Mouse (Mus musculus): ENCODE results near the gene Cd8b1. TPM values are rescaled to one million over a fixed set of nuclear protein-coding genes. Genes with fewer than 3 reads are reported as not detected.

The Cd8b1 gene
- total RNA-seq, 1 experiment from 2014 or later, result not detected

- no peak for ATAC-seq (replicated peaks in 1 of 2; ENCODE audit: insufficient read depth in 1 of 2, low FRiP score in 2 of 2, low TSS enrichment in 1 of 2, low read depth in 1 of 2, poor library complexity in 2 of 2, severe bottlenecking in 2 of 2)
Measured at GRCm38 (mm10) chr6:71374311-71374829, 51.8 kb downstream of the Cd8b1 start.

GRCm38 (mm10) chr6:71374921-71375320 is 52.3 kb downstream of the Cd8b1 start:
- no peak for ATAC-seq (replicated peaks in 1 of 2; ENCODE audit: insufficient read depth in 1 of 2, low FRiP score in 2 of 2, low TSS enrichment in 1 of 2, low read depth in 1 of 2, poor library complexity in 2 of 2, severe bottlenecking in 2 of 2)

GRCm38 (mm10) chr6:71376711-71377110 is 54.1 kb downstream of the Cd8b1 start:
- no peak for ATAC-seq (replicated peaks in 1 of 2; ENCODE audit: insufficient read depth in 1 of 2, low FRiP score in 2 of 2, low TSS enrichment in 1 of 2, low read depth in 1 of 2, poor library complexity in 2 of 2, severe bottlenecking in 2 of 2)

GRCm38 (mm10) chr6:71381654-71382053 is 59.1 kb downstream of the Cd8b1 start:
- no peak for ATAC-seq (replicated peaks in 1 of 2; ENCODE audit: insufficient read depth in 1 of 2, low FRiP score in 2 of 2, low TSS enrichment in 1 of 2, low read depth in 1 of 2, poor library complexity in 2 of 2, severe bottlenecking in 2 of 2)

Other genes with a start within 250 kb of the Cd8b1 start
- 3.3 and 5.4 TPM in 2 replicates for gene Thnsl2, start 178.3 kb upstream of the Cd8b1 start, total RNA-seq (2017)
- gene Fabp1, start 123.0 kb upstream of the Cd8b1 start, total RNA-seq (2017), result not detected in 2 replicates
- gene Krcc1, start 51.1 kb upstream of the Cd8b1 start, total RNA-seq (2017), result 121 and 140 TPM in 2 replicates
- gene Smyd1, start 555 bp upstream of the Cd8b1 start, total RNA-seq (2017), result not detected in 2 replicates
- gene Cd8a, start 50.6 kb downstream of the Cd8b1 start, total RNA-seq (2017), result not detected in 2 replicates
- gene Rmnd5a, start 117.8 kb downstream of the Cd8b1 start, total RNA-seq (2017), result 91.1 and 97.1 TPM in 2 replicates
- 22.3 and 25.9 TPM in 2 replicates for gene Rnf103, start 171.1 kb downstream of the Cd8b1 start, total RNA-seq (2017)
- gene Chmp3, start 221.0 kb downstream of the Cd8b1 start, total RNA-seq (2017), result 105 and 112 TPM in 2 replicates